Mouse (Mus musculus) MEL (cell line): ENCODE data around the gene Naa50.

Experiments
- CTCF ChIP-seq, 3 experiments: IDR thresholded peaks in 2 of 3; conservative IDR thresholded peaks in 1 of 3; 2 replicates each; pipeline ENCODE4 v1.5.1; 2011 to 2012; ENCODE audit warnings: low read length in 3 of 3, low read depth in 2 of 3, mild to moderate bottlenecking in 2 of 3, improper control_type of control experiment in 1 of 3, inconsistent platforms in 1 of 3, mixed read lengths in 1 of 3, moderate library complexity in 1 of 3; ENCODE audit not compliant: control insufficient read depth in 1 of 3, insufficient read depth in 1 of 3, poor library complexity in 1 of 3, severe bottlenecking in 1 of 3
- EP300 ChIP-seq, 2 experiments: IDR thresholded peaks; 2 replicates each; pipeline ENCODE4 v1.6.1; 2011; ENCODE audit warnings: improper control_type of control experiment in 2 of 2, low read length in 2 of 2, low read depth in 1 of 2, mild to moderate bottlenecking in 1 of 2
- GATA1 ChIP-seq: IDR thresholded peaks from 2 replicates; pipeline ENCODE4 v1.6.1; 2011; ENCODE audit warnings: low read depth, low read length, improper control_type of control experiment
- POLR2AphosphoS2 ChIP-seq: IDR thresholded peaks from 2 replicates; pipeline ENCODE4 v1.6.1; 2011; ENCODE audit warnings: low read length, improper control_type of control experiment
- POLR2AphosphoS5 ChIP-seq: IDR thresholded peaks from 2 replicates; pipeline ENCODE4 v1.6.1; 2012; ENCODE audit warnings: low read depth, borderline replicate concordance, mild to moderate bottlenecking, inconsistent platforms, low read length, moderate library complexity, mixed read lengths
- RCOR1 ChIP-seq: IDR thresholded peaks from 2 replicates; pipeline ENCODE4 v1.6.1; 2012; ENCODE audit warnings: low read depth, mild to moderate bottlenecking, inconsistent platforms, low read length, improper control_type of control experiment
- TAL1 ChIP-seq: IDR thresholded peaks from 2 replicates; pipeline ENCODE4 v1.6.1; 2012; ENCODE audit warnings: mild to moderate bottlenecking, inconsistent platforms, low read length, moderate library complexity, mixed read lengths
- USF1 ChIP-seq: IDR thresholded peaks from 2 replicates; pipeline ENCODE4 v1.6.1; 2014; ENCODE audit warnings: low read depth, mild to moderate bottlenecking, inconsistent platforms, low read length, improper control_type of control experiment, moderate library complexity
- USF2 ChIP-seq, 2 experiments: IDR thresholded peaks; 2 replicates each; pipeline ENCODE4 v1.6.1; 2011 to 2012; ENCODE audit warnings: improper control_type of control experiment in 2 of 2, low read length in 2 of 2, borderline replicate concordance in 1 of 2, inconsistent platforms in 1 of 2, low read depth in 1 of 2, mild to moderate bottlenecking in 1 of 2; ENCODE audit not compliant: insufficient read depth in 1 of 2

DNA sequence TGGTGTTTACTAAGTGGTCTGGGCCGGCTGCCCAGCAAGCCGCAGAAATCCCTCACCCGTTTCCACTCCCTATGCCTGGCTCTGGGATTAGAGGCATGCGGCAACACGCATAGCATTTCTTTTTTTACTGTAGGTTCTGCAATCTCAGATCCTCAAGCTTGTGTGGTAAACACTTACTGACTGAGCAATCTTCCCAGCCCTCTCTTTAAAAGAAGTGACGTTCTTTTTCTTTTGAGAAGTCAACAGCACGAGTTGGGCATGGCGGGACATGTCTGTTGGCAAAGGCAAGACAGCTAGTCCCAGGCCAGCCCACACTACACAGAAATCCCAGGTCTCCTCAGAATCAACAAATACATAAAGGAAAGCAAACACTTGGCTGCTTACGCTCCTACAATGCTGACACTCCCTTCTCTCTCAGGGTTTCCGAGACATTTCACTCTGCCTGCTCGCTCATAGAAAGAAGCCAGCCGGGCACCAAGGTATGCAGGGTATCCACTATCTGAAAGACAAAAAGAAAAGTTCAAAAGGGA is 38.4 kb upstream of the Naa50 start:
- TF ChIP-seq EP300 (IDR thresholded peaks at IDR 0.05; ENCODE audit: low read depth in 1 of 2, low read length in 2 of 2) (no peak), CTCF (IDR thresholded peaks at IDR 0.05 in 2 of 3, conservative IDR thresholded peaks at IDR 0.05 in 1 of 3; ENCODE audit: control insufficient read depth in 1 of 3, insufficient read depth in 1 of 3, low read depth in 2 of 3, low read length in 3 of 3, poor library complexity in 1 of 3, severe bottlenecking in 1 of 3) (no peak), POLR2AphosphoS5 (no peak), TAL1 (no peak), POLR2AphosphoS2 (no peak), GATA1 (no peak), USF1 (no peak), RCOR1 (no peak), USF2 (IDR thresholded peaks at IDR 0.05; ENCODE audit: borderline replicate concordance in 1 of 2, insufficient read depth in 1 of 2, low read depth in 1 of 2, low read length in 2 of 2) (no peak)
